Mouse (Mus musculus): ENCODE results near the gene Gpr146.

Gene Gpr146

GRCm38 (mm10) chr5:139429818-139430341 lies 52.4 kb downstream of the Gpr146 start:
- DNase-seq (ENCODE audit: low spot score): no peak

- no peak for DNase-seq (ENCODE audit: low spot score)
Observed at GRCm38 (mm10) chr5:139432333-139432732, 54.8 kb downstream of the Gpr146 start.

DNA sequence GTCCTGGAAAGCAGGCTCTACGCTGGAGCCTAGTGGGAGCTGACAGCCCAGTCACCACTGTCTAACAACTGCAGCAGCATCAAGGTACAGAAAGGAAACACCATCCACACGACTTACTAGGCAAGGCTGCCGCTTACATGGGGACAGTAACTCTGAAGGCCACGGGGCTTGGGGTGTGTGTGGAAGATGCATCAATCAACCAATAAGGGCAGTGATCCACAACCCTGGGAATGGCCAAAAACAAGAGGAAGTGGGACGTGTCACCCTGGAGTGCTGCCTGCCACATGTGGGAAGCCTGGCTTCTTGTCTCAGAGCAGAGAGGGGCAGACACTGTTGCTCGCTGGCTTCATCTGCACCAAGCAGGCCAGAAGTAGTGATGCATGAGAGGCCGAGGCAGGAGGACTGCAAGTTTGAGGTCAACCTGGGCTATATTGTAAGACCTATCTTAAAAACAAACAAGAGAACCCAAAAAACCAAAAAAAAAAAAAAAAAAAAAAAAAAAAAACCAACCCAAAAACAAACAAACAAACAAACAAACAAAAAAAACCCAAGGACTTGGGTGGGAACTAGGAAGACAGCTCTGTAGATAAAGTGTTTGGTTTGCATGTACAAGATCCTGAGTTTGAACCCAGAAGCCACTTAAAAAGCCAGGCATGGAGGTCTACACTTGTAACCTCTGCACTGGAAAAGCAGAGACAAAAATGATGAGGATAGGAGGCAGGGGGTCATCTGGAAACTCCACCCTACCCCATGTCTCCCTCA lies 55.4 kb downstream of the Gpr146 start:
- DNase-seq (ENCODE audit: low spot score): no peak

DNA sequence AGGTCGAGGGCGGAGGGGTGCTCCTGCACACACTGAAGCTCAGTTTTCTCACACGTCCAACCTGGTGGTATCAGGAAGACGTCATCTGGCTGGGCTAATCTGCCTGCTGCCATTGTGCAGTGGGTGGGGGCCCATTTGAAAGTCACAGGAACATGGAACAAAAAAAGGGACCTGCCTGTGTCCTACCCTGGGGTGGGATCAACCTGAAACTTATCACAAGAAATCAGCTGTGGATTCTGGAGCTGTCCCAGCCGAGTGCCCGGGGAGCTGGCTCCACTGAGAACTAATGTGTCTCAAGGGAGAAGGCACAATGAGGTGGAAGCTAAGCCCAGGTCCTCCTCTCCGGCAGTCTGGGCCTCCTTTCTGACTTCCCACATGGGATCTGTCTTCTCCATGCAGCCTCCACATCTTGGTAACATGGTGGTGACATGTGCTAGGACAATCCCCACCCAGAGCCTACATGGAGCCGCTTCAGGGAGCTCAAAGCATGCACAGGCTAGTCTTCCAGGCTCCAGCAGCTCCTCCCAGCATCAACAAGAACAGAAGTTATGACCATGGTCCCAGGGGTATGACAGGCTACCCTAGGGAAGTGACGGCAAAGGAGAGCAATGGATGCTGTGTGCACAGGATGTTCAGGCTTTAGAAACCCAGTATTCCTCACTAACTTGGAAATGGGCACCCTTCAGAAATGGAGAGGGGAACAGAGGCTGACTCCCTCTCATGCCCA lies 56.5 kb downstream of the Gpr146 start:
- DNase-seq (ENCODE audit: low spot score): no peak

DNA sequence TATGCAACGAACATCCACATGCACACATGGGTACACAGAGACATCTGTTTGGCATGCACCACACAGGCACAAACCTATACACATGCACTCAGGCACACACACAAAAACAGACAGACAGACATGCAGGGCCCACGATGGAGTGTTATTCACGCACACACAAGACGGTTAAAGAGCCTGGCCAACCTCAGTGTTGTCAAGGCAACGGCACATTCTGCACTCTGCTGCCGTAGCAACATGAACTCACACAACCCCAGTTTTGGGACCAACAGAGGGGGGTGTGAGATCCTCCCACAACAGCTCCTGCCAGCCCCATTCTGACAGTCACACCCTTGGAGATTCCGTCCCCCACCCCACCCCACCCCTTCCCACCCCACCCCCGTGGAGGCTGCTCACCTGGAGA lies 57.4 kb downstream of the Gpr146 start:
- no peak for DNase-seq (ENCODE audit: low spot score)

DNA sequence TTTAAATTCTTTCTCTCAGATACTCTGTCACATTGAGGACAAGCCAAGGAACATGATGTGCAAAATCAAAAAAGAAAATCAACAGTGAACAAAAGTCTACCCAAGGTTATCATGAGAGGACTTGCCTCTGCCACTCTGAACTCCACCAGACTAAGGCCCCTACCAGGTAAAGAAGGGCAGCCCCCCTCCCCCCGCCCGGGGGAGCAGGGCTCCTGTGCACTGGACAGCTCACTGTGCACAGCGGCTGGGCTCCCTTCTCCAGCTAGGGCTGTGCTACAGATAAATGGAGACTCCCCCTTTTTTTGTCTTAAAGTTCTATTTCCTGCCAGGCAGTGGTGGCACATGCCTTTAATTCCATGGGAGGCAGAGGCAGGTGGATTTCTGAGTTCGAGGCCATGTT lies 60.3 kb downstream of the Gpr146 start:
- no peak for DNase-seq (ENCODE audit: low spot score)

- no peak for DNase-seq (ENCODE audit: low spot score)
Observed at GRCm38 (mm10) chr5:139438440-139438839, 60.9 kb downstream of the Gpr146 start.

DNA sequence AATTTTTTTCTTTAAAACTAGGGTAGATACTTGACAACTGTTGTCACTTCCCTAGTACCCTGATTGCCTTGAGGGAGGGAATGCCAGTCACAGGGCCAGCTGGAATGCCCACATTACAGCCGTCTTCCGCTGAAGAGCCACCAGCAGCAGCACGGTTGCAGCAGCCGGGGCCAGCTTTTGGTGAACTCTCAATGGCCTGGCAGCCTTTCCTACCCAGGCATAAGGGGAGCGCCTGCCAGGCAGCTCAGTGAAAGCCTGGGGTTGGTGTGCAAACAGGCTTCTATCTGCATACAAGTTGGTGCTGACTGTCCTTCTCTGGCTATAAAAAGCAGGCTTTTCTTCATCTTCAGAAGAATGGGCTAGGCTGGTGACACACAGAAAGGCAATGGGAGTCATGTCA lies 63.0 kb downstream of the Gpr146 start:
- DNase-seq (ENCODE audit: low spot score): no peak

GRCm38 (mm10) chr5:139440926-139441725 lies 63.6 kb downstream of the Gpr146 start:
- DNase-seq (ENCODE audit: low spot score): no peak

DNA sequence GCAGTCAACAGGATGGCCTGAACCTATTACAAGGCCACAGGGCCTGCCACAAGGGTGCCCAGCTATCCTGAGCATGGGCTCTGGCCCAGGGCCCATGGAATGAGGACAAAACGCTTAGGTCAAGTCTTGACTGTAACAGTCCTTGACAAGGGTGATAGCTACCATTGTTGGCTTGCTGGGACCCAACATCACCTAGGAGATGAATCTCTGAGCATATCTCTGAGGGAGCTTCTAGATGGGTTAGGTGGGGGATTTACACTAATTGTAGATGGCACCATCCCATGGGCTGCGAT lies 64.2 kb downstream of the Gpr146 start:
- no peak for DNase-seq (ENCODE audit: low spot score)

DNA sequence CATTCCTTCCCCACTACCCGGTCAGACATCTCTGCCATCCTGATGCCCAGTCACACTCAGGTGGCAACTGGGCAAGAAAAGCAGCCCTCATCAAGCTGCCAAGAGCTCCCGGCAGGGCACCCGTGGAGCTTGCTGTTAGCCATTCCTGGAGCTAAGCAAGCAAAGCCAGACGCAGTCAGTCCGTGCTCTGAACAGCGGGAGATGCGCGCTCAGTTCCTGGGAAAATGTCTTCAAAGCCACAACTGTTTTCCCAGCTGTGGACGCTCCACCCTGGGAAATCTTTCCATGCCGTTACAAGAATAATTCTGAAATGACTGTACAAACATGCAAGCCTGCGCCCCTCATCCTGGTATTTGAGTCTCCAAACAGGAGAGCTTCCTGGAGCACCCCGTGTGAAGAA lies 64.9 kb downstream of the Gpr146 start:
- DNase-seq (ENCODE audit: low spot score): no peak

DNA sequence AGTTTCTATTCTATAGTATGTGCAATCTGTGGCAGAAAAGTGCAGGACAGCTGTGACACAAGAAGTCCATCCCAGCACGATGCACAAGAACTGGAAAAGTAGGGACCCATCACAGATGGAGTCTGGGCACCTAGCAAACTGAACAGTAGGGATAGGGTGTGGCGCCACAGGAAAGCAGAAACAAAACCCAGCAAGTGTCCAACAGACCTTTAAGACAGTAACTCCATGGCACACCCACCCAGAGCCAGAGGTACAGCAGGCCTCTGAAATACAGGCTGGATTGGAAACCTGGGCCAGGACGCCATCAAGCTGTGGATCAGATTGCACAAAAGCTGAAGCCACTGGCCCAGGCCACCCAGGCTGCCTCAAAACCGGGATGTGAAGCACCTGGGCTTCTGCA lies 65.5 kb downstream of the Gpr146 start:
- no peak for DNase-seq (ENCODE audit: low spot score)

GRCm38 (mm10) chr5:139445258-139445657 lies 67.8 kb downstream of the Gpr146 start:
- DNase-seq (ENCODE audit: low spot score): no peak
